Mouse (Mus musculus): ENCODE measurements around the gene Map3k1. TPM values are rescaled to one million over a fixed set of nuclear protein-coding genes. Genes with fewer than 3 reads are reported as not detected.

Map3k1 gene
- polyA plus RNA-seq, 2 experiments = 5.9 to 13.3 TPM

DNA sequence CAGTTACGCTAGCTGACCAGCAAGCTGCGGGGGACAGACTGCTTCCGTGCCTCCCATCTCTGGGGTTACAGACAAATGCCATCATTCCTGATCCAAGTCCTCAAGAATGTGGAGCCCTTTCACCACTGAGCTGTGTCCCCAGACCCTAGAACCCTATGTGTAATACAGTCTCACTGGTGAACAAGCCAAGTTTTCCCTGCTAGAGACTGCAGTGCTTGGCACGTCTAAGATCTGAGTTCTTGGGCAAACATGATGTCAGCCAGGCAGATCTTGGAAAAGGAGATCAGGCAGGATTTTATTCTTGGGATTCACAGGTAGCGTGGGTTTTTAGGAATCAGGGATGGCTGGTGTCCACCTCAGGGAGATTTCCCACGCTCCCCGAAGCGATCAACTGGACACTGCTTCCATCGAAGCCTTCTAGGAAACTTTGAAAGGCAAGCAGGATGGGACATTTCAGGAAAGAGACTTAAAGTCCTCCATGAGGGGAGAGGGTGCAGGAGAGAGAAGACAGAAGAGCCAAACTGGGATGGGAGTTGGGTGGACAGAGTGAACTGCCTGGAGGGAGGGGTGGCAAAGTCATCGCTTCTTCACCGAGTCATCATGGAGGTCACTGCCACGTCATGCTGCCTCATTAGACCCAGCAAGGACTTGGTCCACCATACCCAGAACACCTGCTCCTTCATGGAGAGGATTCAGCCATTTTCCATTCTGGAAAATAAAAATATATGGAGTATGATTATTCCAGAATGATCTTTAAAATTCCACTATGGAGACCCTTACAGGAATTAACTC, 41.4 kb upstream of the Map3k1 start:
- Histone ChIP-seq H3K4me3 (ENCODE audit: insufficient read depth in 1 of 2, low read depth in 2 of 2, low read length in 2 of 2) (no peak overlapping the region), H3K4me2 (ENCODE audit: low read depth) (no peak overlapping the region), H3K27me3 (ENCODE audit: control insufficient read depth, insufficient read depth, low read length) (no peaks in the 10 kb centered on the region), H3K9me3 (ENCODE audit: control insufficient read depth, low read length) (no peaks in the 10 kb centered on the region), H3K9ac (replicated peaks) (no peak overlapping the region), H3K36me3 (replicated peaks; ENCODE audit: control insufficient read depth, insufficient read depth, low read depth) (no peaks in the 10 kb centered on the region), H3K4me1 (replicated peaks; ENCODE audit: control insufficient read depth in 2 of 2, insufficient read depth in 2 of 2, low read length in 1 of 2) (peaks cover 0 to 4% of the 10 kb centered on the region in 2 experiments; a peak in 2 of 4 replicates), H3K27ac (no peak overlapping the region)
- ATAC-seq (ENCODE audit: insufficient read depth) = peak; percentile 39; the same call in 1 of the 2 replicates
- no peak for TF ChIP-seq EP300 (IDR thresholded peaks at IDR 0.05; ENCODE audit: low read depth)
- no peak for TF ChIP-seq CTCF (IDR thresholded peaks at IDR 0.05; ENCODE audit: low read depth)
- DNase-seq (ENCODE audit: low read depth in 3 of 3, low spot score in 3 of 3) = no peak
- WGBS (ENCODE audit: insufficient replicate concordance) = 80% methylated on average over 12 of the region's 12 CpGs

DNA sequence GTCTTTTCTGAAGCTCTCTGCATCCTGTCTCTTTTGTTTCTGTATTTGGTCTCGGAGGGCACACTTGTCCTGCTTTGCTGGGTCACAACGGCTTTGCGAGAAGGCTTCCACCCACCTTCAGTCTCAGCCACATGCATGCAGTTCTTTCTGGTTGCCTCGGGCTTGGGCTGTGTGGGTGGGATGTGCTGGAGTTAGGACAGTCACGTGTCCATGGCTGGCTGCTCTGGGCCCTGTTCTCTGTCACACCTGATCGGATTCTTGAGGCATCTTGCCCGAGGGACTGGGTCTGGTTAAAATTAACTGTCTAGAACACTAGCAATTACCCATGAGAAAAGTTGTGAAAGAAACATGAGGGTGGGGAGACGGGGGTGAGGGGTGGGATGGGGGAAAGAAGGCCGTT, 36.7 kb upstream of the Map3k1 start:
- TF ChIP-seq EP300 (IDR thresholded peaks at IDR 0.05; ENCODE audit: low read depth) (no peak), CTCF (IDR thresholded peaks at IDR 0.05; ENCODE audit: low read depth) (no peak)
- no peak overlapping the region for H3K4me2 ChIP-seq (ENCODE audit: low read depth)
- H3K4me3 ChIP-seq (ENCODE audit: insufficient read depth in 1 of 2, low read depth in 2 of 2, low read length in 2 of 2) = no peak overlapping the region
- no peak overlapping the region for H3K9ac ChIP-seq (replicated peaks)
- H3K27me3 ChIP-seq (ENCODE audit: control insufficient read depth, insufficient read depth, low read length) = no peaks in the 10 kb centered on the region
- 55% methylated on average over 9 of the region's 9 CpGs for WGBS (ENCODE audit: insufficient replicate concordance)
- H3K36me3 ChIP-seq (replicated peaks; ENCODE audit: control insufficient read depth, insufficient read depth, low read depth) = no peaks in the 10 kb centered on the region
- no peaks in the 10 kb centered on the region for H3K9me3 ChIP-seq (ENCODE audit: control insufficient read depth, low read length)
- no peak overlapping the region for H3K27ac ChIP-seq
- ATAC-seq (ENCODE audit: insufficient read depth) (no peak), DNase-seq (ENCODE audit: low read depth in 3 of 3, low spot score in 3 of 3) (no peak)
- H3K4me1 ChIP-seq (replicated peaks; ENCODE audit: control insufficient read depth in 2 of 2, insufficient read depth in 2 of 2, low read length in 1 of 2) = 0 out of 4 replicates have a peak, but pooled peaks cover 0 to 2% of the 10 kb centered on the region in 2 experiments

DNA sequence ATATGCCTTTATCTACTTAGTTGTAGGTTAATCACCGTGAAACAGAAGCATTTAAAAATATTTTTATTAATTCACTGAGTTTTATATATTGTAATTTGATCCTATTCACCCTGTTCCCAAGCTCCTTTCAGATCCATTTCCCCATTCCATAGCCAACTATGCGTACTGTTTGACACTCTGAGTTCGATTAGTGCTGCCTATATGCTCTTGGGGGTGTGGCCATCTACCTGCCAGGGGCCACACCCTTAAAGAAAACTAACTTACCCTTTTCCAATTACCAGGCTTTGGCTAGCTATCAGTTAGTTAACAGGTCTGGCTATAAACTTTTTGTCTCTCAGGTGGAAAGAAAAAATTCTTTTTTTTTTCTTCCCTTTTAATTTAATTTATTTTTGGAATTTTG, 35.5 kb upstream of the Map3k1 start:
- Histone ChIP-seq H3K9ac (replicated peaks) (no peak overlapping the region), H3K4me3 (ENCODE audit: insufficient read depth in 1 of 2, low read depth in 2 of 2, low read length in 2 of 2) (no peak overlapping the region), H3K27me3 (ENCODE audit: control insufficient read depth, insufficient read depth, low read length) (no peaks in the 10 kb centered on the region), H3K9me3 (ENCODE audit: control insufficient read depth, low read length) (no peaks in the 10 kb centered on the region), H3K4me2 (ENCODE audit: low read depth) (no peak overlapping the region), H3K36me3 (replicated peaks; ENCODE audit: control insufficient read depth, insufficient read depth, low read depth) (no peaks in the 10 kb centered on the region), H3K4me1 (replicated peaks; ENCODE audit: control insufficient read depth in 2 of 2, insufficient read depth in 2 of 2, low read length in 1 of 2) (0 out of 4 replicates have a peak, but pooled peaks cover 0 to 2% of the 10 kb centered on the region in 2 experiments), H3K27ac (no peak overlapping the region)
- ATAC-seq (ENCODE audit: insufficient read depth) = no peak
- DNase-seq (ENCODE audit: low read depth in 3 of 3, low spot score in 3 of 3) = no peak
- no peak for TF ChIP-seq EP300 (IDR thresholded peaks at IDR 0.05; ENCODE audit: low read depth)
- no peak for TF ChIP-seq CTCF (IDR thresholded peaks at IDR 0.05; ENCODE audit: low read depth)
- 82% methylated on average over 3 of the region's 3 CpGs for WGBS (ENCODE audit: insufficient replicate concordance)

DNA sequence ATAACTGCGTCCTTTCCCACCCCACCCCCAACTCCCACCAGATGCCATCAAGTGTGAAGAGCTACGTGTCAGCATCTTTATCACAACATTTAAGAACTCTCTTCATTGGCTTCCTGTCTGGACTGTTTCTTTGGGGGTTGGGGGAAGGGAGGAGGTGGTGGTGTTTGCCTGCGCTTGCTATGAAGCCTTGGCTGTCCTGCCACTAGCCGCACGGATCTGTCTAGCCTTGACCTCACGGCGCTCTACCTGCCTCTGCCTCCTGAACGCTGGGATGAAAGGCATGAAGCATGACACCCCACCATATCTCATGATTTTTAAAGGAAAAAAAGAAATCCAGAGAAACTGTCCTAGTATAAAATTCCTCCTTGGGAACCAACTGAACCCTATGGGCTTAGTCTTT, 27.0 kb upstream of the Map3k1 start:
- 55% methylated on average over 8 of the region's 8 CpGs for WGBS (ENCODE audit: insufficient replicate concordance)
- no peaks in the 10 kb centered on the region for H3K9me3 ChIP-seq (ENCODE audit: control insufficient read depth, low read length)
- H3K27ac ChIP-seq = no peak overlapping the region
- ATAC-seq (ENCODE audit: insufficient read depth) (no peak), DNase-seq (ENCODE audit: low read depth in 3 of 3, low spot score in 3 of 3) (no peak)
- 0 out of 2 replicates have a peak, but pooled peaks cover 4% of the 10 kb centered on the region for H3K27me3 ChIP-seq (ENCODE audit: control insufficient read depth, insufficient read depth, low read length)
- no peaks in the 10 kb centered on the region for H3K36me3 ChIP-seq (replicated peaks; ENCODE audit: control insufficient read depth, insufficient read depth, low read depth)
- no peak overlapping the region for H3K9ac ChIP-seq (replicated peaks)
- H3K4me2 ChIP-seq (ENCODE audit: low read depth) = no peak overlapping the region
- no peaks in the 10 kb centered on the region for H3K4me1 ChIP-seq (replicated peaks; ENCODE audit: control insufficient read depth in 2 of 2, insufficient read depth in 2 of 2, low read length in 1 of 2)
- TF ChIP-seq CTCF (IDR thresholded peaks at IDR 0.05; ENCODE audit: low read depth) = no peak
- no peak for TF ChIP-seq EP300 (IDR thresholded peaks at IDR 0.05; ENCODE audit: low read depth)
- H3K4me3 ChIP-seq (ENCODE audit: insufficient read depth in 1 of 2, low read depth in 2 of 2, low read length in 2 of 2) = no peak overlapping the region

DNA sequence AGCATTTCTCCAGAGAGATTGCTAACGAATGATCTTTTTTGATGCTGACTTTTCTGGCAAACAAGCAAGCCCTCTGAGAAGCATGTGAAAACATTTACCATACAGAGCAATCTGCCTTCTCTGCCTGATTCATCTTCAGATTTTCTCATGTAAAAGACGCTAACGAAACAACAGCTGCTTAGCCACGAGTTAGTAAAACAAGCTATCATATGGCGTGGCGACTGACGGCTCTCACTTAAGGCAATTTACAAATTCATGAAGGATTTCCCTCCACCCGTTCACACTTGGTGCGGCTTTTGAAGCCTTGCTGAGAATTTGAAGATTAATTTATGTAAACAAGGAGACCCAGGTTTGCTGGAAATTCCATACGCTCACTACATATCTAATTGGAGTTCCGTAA, 25.8 kb upstream of the Map3k1 start:
- Histone ChIP-seq H3K9me3 (ENCODE audit: control insufficient read depth, low read length) (no peaks in the 10 kb centered on the region), H3K4me1 (replicated peaks; ENCODE audit: control insufficient read depth in 2 of 2, insufficient read depth in 2 of 2, low read length in 1 of 2) (no peaks in the 10 kb centered on the region), H3K9ac (replicated peaks) (no peak overlapping the region), H3K4me2 (ENCODE audit: low read depth) (no peak overlapping the region), H3K27me3 (ENCODE audit: control insufficient read depth, insufficient read depth, low read length) (peaks cover 4% of the 10 kb centered on the region; the same call in 1 of the 2 replicates), H3K27ac (no peak overlapping the region), H3K4me3 (ENCODE audit: insufficient read depth in 1 of 2, low read depth in 2 of 2, low read length in 2 of 2) (no peak overlapping the region), H3K36me3 (replicated peaks; ENCODE audit: control insufficient read depth, insufficient read depth, low read depth) (no peaks in the 10 kb centered on the region)
- 71% methylated on average over 11 of the region's 11 CpGs for WGBS (ENCODE audit: insufficient replicate concordance)
- TF ChIP-seq CTCF (IDR thresholded peaks at IDR 0.05; ENCODE audit: low read depth) = no peak
- no peak for TF ChIP-seq EP300 (IDR thresholded peaks at IDR 0.05; ENCODE audit: low read depth)
- no peak for ATAC-seq (ENCODE audit: insufficient read depth)
- DNase-seq (ENCODE audit: low read depth in 3 of 3, low spot score in 3 of 3) = no peak

Data from liver, embryonic 14.5 days (tissue).